Mouse (Mus musculus) thymus, postnatal 36 days (tissue): ENCODE data around the gene Sorbs1.

Source experiments
- DNase-seq, 2 experiments: peaks; one replicate each; pipeline ENCODE4 v3.0.0; 2022; ENCODE audit warnings: mixed read lengths in 2 of 2

Sorbs1 gene

GRCm38 (mm10) chr19:40336694-40337093 lies 176.9 kb downstream of the Sorbs1 start:
- DNase-seq, result no peak

DNA sequence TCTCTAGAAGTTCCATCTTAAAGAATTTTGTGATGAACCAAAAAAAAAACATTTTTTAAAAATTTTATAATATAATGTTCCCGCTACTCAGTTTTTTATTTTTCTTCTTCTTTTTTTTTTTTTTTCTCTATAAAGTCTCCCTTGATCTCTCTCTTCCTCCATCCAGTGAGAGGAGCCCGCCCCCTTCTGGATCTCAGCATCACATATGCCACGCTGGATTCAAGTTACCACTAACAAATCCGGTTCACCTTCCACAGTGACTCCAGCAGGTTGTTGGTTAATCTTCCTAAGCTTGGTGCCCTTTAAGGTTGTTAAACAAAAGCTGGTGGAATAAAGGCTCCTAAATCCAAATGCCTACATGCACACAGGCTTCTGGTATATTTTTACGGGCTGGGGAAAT lies 179.7 kb downstream of the Sorbs1 start:
- no peak for DNase-seq

- DNase-seq, result no peak
Observed at GRCm38 (mm10) chr19:40333081-40333480, 180.5 kb downstream of the Sorbs1 start.

- no peak for DNase-seq
Observed at GRCm38 (mm10) chr19:40332303-40332702, 181.3 kb downstream of the Sorbs1 start.

- no peak for DNase-seq
Observed at GRCm38 (mm10) chr19:40331846-40332245, 181.7 kb downstream of the Sorbs1 start.

GRCm38 (mm10) chr19:40326126-40326525 lies 187.5 kb downstream of the Sorbs1 start:
- DNase-seq, result no peak

DNA sequence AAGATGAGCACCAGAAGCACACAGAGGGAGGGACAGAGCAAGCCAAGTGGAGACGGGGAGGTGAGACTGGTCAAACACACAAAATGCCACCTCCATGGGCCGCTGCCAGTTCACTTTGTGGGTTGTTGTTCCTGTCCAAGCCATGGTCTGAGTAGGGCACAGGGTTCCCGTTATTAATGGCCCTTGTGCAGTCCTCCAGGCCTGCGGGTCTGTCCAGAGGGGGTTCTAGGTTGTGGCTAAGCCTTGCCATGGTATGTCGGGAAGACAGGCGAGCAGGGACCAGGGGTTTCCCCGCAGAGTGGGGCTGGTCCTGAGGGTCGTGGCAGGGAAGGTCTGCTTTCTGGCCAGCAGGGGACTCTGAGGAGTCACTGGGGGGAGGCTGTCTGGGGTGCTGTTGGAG lies 188.2 kb downstream of the Sorbs1 start:
- DNase-seq, result no peak

- DNase-seq, result no peak
Observed at GRCm38 (mm10) chr19:40322226-40322625, 191.4 kb downstream of the Sorbs1 start.

DNA sequence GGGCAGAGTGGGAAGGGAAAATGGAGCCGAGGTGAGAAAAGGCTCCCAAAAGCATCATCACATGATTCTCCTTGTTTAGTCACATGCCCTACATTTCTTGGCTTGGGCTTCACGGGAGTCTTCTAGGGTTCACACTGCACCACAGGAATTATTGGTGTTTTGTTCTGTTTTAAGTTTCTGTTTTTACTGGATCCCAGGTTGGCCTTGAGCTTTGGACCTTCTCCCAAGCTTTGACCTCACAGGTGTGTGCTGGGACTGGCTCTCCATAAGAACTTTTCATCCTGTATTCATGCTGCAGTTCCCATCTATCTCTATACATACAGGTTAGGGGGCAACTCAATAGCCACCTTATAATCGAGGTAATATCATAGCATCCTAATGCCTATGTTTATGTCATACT lies 194.4 kb downstream of the Sorbs1 start:
- DNase-seq, result no peak

DNA sequence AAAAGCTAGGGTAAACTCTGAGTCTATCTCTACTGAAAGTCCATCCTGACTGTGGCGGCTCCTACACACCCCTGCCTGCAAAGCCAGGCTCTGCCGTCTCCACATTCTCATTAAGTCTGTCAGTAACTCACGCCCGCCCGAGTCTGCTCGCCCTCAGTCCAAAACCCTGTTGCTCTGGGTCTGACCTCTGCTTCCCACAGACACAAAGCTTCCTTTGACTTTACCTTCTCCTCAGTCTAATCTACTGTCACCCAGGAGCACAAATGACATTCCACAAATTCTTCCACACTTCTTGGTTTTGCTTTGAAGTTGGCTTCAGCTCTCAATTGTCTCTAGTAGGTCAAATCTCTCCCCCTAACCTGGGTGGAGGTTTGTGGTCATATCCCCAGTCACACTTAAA lies 195.1 kb downstream of the Sorbs1 start:
- DNase-seq, result no peak

GRCm38 (mm10) chr19:40317001-40317400 lies 196.6 kb downstream of the Sorbs1 start:
- DNase-seq, result no peak

- DNase-seq, result no peak
Observed at GRCm38 (mm10) chr19:40314252-40314651, 199.3 kb downstream of the Sorbs1 start.

- DNase-seq, result no peak
Observed at GRCm38 (mm10) chr19:40311631-40312030, 201.9 kb downstream of the Sorbs1 start.

DNA sequence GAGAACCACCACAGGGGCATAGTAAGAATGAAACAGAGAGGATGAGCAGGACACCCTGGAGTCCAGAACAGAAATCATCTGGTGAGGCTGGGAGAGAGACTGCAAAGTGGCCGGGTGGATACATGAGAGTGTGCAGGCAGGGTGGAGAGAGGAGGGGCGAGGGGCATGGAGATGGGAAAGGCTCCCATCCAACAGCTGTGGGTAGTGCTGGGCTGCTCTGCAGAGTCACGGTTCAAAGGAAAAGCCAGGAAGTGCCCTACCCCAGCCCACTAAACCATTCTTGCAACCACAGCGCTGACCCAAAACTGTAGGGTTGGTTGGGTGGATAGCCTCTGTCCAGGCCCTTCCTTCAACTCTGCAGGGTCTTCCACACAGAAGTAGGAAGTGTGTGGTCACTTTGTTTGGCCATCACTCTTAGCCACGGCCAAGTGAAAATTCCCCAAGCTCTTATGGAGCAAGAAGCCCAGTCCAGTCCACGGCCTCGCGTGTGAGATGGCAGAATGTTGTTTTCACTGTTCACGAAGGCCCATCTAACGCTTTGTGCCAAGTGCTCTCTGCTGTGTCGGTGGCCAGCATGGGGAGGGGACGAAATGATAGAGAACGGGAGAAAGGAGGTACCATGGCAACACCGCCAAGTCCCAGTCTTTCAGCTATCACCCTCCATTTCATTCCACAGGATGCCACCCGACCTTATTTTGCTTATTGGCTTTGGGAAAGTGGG lies 203.0 kb downstream of the Sorbs1 start:
- DNase-seq, result no peak

GRCm38 (mm10) chr19:40309911-40310310 lies 203.7 kb downstream of the Sorbs1 start:
- DNase-seq, result no peak

DNA sequence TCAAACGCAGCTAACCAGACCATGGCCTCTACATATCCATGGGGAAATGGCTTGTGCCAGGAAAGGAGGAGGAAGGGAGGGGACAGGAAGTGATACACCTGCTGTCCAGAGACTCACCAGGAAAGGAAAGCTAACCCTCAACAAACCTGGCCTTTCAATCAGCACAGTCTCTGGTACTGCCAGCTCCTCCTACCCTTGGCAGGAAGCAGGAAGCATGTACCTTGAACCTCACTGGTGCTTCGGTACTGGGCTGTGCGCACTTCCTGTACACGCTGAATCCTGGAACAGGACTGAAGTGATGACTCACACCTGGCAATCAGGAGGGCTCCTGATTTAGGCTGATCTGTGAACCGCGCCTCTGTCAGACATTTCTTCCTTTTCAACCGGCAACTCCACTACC lies 206.0 kb downstream of the Sorbs1 start:
- DNase-seq, result no peak

- DNase-seq, result no peak
Observed at GRCm38 (mm10) chr19:40306631-40307030, 206.9 kb downstream of the Sorbs1 start.

- DNase-seq, result no peak
Observed at GRCm38 (mm10) chr19:40305456-40305855, 208.1 kb downstream of the Sorbs1 start.

GRCm38 (mm10) chr19:40302916-40303315 lies 210.7 kb downstream of the Sorbs1 start:
- DNase-seq, result no peak

DNA sequence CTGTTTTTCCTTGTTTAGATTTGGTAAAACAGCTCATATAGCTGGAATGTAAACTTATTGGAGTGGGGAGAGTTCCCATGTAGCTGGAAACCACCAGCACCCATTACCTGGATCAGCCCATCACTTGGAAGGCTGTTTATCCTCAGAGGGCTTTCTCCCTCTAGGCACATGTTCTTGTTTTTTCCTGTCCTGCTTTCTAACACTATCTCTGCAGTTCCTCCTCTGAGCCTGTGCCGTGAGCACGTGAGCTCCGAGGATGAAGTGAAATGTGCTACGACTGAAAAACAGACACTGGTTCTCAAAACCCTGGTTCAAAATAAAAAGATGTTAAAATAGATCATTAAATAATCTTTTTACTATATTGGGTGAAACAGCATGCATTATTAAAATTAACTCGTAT lies 211.1 kb downstream of the Sorbs1 start:
- DNase-seq, result no peak

- DNase-seq, result no peak
Observed at GRCm38 (mm10) chr19:40299983-40300759, 213.4 kb downstream of the Sorbs1 start.

DNA sequence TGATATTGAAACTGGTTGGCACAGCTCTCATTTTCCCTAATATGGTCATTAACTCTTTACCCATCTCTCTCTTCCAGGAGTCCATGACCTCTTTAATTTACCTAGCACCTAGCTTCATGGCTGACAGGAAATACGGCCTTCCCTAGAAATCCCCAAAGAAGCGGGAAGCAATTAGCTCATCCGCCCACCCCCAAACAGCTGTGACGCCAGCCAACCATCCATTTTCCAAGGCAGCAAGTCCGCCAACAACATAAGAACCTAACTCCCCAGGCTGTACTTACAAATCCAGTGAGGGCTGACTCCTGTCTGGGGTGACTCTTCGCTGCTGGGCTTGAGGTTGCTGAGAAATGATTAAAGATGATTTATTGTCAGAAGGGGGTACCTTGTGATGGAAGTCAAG lies 214.4 kb downstream of the Sorbs1 start:
- DNase-seq, result no peak

DNA sequence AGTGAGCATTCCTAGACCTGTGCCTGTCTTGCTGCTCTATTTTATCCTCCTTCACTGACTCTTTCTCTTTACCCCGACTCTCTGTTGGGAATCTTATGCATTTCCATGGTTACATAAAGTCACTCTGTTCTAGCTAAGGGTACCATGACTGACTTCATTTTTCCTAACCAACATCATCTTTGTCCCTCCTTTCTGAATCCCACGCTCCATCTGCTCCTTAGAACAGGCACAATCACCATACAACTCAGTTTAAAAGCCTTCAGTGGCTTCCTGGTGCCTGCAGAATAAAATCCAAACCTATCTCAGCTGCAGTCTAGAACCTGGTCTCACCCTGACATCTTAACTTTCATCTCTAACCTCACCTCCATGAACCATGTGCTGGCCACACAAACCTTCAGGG lies 215.0 kb downstream of the Sorbs1 start:
- no peak for DNase-seq

DNA sequence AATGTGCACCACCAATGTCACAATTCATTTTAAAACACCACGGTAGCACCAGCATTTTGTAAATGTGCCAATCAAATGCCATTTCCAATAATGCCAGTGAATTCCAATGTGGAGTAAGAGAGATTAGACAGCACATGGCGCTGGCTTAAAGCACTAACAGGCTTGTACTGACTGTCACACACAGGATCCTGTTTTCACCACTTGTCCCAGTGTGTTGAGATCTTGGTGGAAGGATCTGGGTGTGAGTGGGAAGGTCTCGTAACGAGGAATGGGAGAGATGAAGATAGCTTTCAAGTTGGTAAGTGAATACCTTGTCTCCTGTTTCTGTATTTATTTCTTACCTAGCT lies 215.8 kb downstream of the Sorbs1 start:
- no peak for DNase-seq
